Mouse (Mus musculus) liver, embryonic 11.5 days (tissue): ENCODE results near the gene Map7d1. TPM values are rescaled to one million over a fixed set of nuclear protein-coding genes. Genes with fewer than 3 reads are reported as not detected.

ENCODE experiments used
- ATAC-seq: fragments of 200-750 bp; cut with Nextera tagmentation; replicated peaks from 2 replicates; pipeline ENCODE4 v1.8.0; 2017; ENCODE audit warnings: moderate number of reproducible peaks, mild to moderate bottlenecking, moderate TSS enrichment, moderate library complexity; ENCODE audit not compliant: low FRiP score
- DNase-seq: peaks from one replicate; pipeline ENCODE4 v3.0.0-alpha.2; 2017; ENCODE audit warnings: low spot score
- H3K27ac ChIP-seq: fragments of 300-500 bp; sonication (generic); 2 replicates; pipeline ENCODE4 v1.5.1; 2014; ENCODE audit warnings: mild to moderate bottlenecking, low read depth, low read length, control low read depth
- H3K27me3 ChIP-seq: fragments of 300-500 bp; sonication (generic); replicated peaks from 2 replicates; pipeline ENCODE4 v1.6.1; 2014; ENCODE audit warnings: low read length, mixed read lengths; ENCODE audit not compliant: control insufficient read depth, insufficient read depth
- H3K36me3 ChIP-seq: fragments of 300-500 bp; sonication (generic); 2 replicates; pipeline ENCODE4 v1.6.1; 2014; ENCODE audit warnings: mild to moderate bottlenecking, low read length, moderate library complexity, mixed read lengths; ENCODE audit not compliant: control insufficient read depth, insufficient read depth
- H3K4me1 ChIP-seq: fragments of 300-500 bp; sonication (generic); replicated peaks from 2 replicates; pipeline ENCODE4 v1.6.1; 2014; ENCODE audit warnings: low read length, mixed read lengths; ENCODE audit not compliant: control insufficient read depth, insufficient read depth
- H3K4me2 ChIP-seq: fragments of 300-500 bp; sonication (generic); 2 replicates; pipeline ENCODE4 v1.6.1; 2014; ENCODE audit warnings: mild to moderate bottlenecking, control low read depth, moderate library complexity
- H3K4me3 ChIP-seq: fragments of 300-500 bp; sonication (generic); 2 replicates; pipeline ENCODE4 v1.5.1; 2014; ENCODE audit warnings: low read depth, low read length, control low read depth
- H3K9ac ChIP-seq: fragments of 300-500 bp; sonication (generic); 2 replicates; pipeline ENCODE4 v1.6.1; 2014; ENCODE audit warnings: low read depth, low read length, control low read depth
- H3K9me3 ChIP-seq: fragments of 300-500 bp; sonication (generic); 2 replicates; pipeline ENCODE4 v1.6.1; 2016; ENCODE audit warnings: low read length, inconsistent platforms, mixed read lengths; ENCODE audit not compliant: control insufficient read depth
- WGBS: fragments of 180-500 bp; shearing (Covaris S2); extraction: QIAGEN DNeasy Blood & Tissue Kit; methylation state at CpG from one replicate; pipeline ENCODE4 v1.1.7; 2014; 5-methylcytosine and 5-hydroxymethylcytosine counted together
- polyA plus RNA-seq: library from polyadenylated mRNA; unstranded; fragments of >200 nt; fragmentation: Nextera tagmentation; extraction: Ambion mirVana; gene quantifications from 2 replicates; pipeline ENCODE4 v1.2.1, GENCODE M21; 2014

Gene Map7d1
- polyA plus RNA-seq, 1 experiment from 2014 or later = 28.9 TPM

DNA sequence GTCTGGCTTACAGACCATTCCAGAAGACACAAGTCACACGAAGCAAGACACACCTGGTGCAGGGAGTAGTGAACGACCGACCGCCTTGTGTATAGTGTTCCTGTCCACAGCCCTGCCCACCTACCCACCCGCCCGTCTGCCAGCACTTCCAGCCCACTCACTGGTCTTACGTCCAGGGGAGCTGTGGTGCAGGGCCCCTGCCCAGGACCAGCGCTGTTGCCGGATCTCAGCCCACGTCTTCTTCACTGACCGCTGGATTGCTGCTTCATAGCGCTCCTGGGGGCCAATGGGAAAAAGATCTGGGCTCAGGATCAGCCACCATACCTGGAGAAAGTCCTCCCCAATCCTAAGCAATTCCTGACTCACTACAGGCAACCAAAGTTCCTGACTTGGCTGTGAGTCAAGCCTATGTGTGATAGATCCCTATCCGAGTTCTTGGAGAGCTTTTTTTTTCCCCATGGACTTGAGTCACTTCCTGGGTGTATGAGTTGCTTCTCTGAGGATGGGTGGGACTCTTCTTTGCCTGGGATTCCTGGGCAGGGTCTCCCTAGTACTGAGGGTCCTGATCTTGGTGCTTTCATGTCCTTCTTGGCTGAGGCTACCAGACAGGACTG, 16.2 kb downstream of the Map7d1 start:
- no peak overlapping the region for H3K27ac ChIP-seq
- H3K36me3 ChIP-seq = peaks cover 19% of the 10 kb centered on the region
- H3K27me3 ChIP-seq = no peaks in the 10 kb centered on the region
- H3K9me3 ChIP-seq = no peaks in the 10 kb centered on the region
- H3K4me2 ChIP-seq = no peak overlapping the region
- WGBS = 91% methylated on average over 13 of the region's 13 CpGs
- H3K4me3 ChIP-seq = no peak overlapping the region
- H3K9ac ChIP-seq = no peak overlapping the region
- ATAC-seq (no peak), DNase-seq (no peak)
- H3K4me1 ChIP-seq = no peaks in the 10 kb centered on the region

DNA sequence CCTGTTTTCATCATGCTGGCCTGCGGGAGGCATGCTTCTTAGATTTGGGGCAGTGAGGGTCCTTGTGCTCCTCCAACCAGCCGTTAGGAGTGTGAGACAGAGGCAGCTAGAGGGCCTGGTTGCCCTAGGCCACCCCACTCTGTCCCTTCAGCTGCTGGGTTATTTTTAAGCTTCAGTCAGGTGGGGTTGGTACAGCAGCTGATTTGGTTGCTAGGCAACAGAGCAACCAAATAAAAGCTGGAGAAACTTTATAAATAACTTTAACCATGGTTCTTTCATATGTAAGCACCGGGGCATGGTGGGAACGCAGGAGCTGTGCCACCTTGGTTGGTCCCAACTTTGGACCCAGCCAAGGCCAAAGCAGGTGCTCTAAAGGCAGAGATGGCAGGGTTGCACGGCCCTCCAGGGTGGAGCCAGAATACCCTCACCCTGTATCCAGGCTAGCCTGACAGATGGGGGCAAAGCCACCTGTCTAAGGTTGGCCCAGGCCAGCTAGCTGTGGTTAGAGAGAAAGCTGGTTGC, 18.4 kb downstream of the Map7d1 start:
- Histone ChIP-seq H3K27ac (no peak overlapping the region), H3K27me3 (no peaks in the 10 kb centered on the region), H3K9me3 (no peaks in the 10 kb centered on the region), H3K9ac (no peak overlapping the region), H3K4me2 (no peak overlapping the region), H3K4me3 (no peak overlapping the region), H3K36me3 (peaks cover 36% of the 10 kb centered on the region), H3K4me1 (no peaks in the 10 kb centered on the region)
- DNase-seq (no peak), ATAC-seq (no peak)
- 74% methylated on average over 5 of the region's 5 CpGs for WGBS

DNA sequence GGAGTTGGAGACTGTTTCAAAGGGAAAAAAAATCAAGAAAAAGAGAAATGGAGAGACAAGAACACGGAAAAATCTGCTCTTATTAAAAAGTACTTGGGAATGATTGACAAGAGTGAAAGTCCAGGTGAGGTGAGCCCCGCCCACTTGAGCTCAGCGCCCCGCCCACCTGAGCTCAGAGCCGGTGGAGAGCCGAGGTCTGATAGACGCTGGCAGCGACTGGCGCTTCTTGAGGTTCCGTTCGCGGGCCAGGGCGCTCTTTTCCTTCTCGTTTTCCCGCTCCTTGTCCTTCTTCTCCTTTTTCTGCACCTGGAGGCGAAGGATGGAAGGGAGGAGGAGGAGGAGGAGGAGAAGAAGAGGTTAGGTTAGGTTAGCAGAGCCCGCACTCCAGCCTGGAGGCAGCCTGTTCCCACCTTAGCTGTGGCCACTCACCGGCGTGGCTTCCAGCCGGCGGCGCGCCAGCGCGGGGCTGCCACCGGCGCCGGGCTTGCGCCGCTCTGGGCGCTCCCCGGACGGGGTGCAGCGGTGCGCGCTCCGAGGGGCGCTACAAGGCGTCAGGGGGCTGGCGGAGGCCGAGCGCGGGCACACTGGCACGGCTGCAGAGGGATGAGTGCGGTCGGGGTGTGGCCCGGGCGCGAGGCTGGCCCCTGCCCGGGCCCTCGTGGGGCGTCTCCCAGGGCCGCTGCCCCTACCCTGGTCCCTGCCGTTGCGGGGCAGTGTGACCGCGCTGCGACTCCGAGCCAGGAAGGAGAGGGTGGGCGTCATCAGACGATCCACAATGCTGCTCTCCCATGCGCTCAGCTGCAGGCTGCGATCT, 19.5 kb downstream of the Map7d1 start:
- no peak overlapping the region for H3K4me2 ChIP-seq

GRCm38 (mm10) chr4:126235191-126235590, 21.0 kb downstream of the Map7d1 start:
- Histone ChIP-seq H3K27ac (no peak overlapping the region), H3K4me2 (no peak overlapping the region), H3K4me3 (no peak overlapping the region), H3K4me1 (no peaks in the 10 kb centered on the region), H3K36me3 (peaks cover 46% of the 10 kb centered on the region), H3K9me3 (no peaks in the 10 kb centered on the region), H3K27me3 (no peaks in the 10 kb centered on the region), H3K9ac (no peak overlapping the region)
- no peak for DNase-seq
- ATAC-seq = no peak
- 77% methylated on average over 10 of the region's 10 CpGs for WGBS

More for the DNA sequence above, 19.5 kb downstream of the Map7d1 start:
- Histone ChIP-seq H3K4me1 (no peaks in the 10 kb centered on the region), H3K36me3 (peaks cover 44% of the 10 kb centered on the region), H3K27ac (no peak overlapping the region), H3K27me3 (no peaks in the 10 kb centered on the region), H3K9ac (no peak overlapping the region), H3K4me3 (no peak overlapping the region), H3K9me3 (no peaks in the 10 kb centered on the region)
- WGBS = 72% methylated on average over 63 of the region's 63 CpGs
- no peak for DNase-seq
- ATAC-seq = no peak

GRCm38 (mm10) chr4:126234496-126235175, 21.5 kb downstream of the Map7d1 start:
- peaks cover 41% of the 10 kb centered on the region for H3K36me3 ChIP-seq
- H3K9me3 ChIP-seq = no peaks in the 10 kb centered on the region
- H3K4me2 ChIP-seq = no peak overlapping the region
- no peak overlapping the region for H3K4me3 ChIP-seq
- DNase-seq (no peak), ATAC-seq (no peak)
- H3K9ac ChIP-seq = no peak overlapping the region
- H3K4me1 ChIP-seq = no peaks in the 10 kb centered on the region
- H3K27me3 ChIP-seq = no peaks in the 10 kb centered on the region
- WGBS = 85% methylated on average over 18 of the region's 18 CpGs
- H3K27ac ChIP-seq = no peak overlapping the region

DNA sequence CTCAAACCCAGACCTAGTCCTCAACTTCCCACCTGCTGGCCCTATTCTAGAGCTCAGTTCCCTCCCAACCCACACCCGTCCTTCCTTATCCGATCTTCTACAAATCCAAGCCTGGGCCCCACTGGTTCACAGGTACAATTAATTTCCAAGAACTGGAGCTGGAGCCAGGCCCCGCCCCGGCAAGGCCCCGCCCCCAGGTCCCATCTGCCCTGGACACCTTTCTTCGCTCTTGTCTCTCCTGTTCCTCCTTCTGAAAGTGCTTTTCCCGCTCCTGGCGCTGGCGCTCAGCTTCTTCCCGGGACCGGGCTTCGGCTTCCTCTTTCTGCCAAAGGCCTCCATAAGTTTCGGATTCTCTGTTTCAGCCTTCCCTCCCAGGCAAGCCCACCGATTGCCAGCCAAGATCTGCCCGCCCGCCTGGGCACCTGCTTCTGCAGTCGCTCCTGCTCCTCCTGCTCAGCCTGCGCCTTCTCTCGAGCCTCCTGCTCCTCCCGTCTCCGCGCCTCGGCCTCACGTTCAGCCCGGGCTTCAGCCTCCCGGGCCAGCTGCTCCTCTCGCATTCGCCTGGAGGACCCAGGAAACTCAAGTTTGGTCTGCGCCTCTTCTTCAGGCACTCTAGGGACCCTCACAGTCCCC, 22.4 kb downstream of the Map7d1 start:
- Histone ChIP-seq H3K27ac (no peak overlapping the region), H3K4me2 (no peak overlapping the region), H3K4me1 (no peaks in the 10 kb centered on the region), H3K9me3 (no peaks in the 10 kb centered on the region), H3K9ac (no peak overlapping the region), H3K27me3 (no peaks in the 10 kb centered on the region), H3K4me3 (no peak overlapping the region), H3K36me3 (peaks cover 38% of the 10 kb centered on the region)
- WGBS = 91% methylated on average over 29 of the region's 29 CpGs
- no peak for ATAC-seq
- DNase-seq = no peak

DNA sequence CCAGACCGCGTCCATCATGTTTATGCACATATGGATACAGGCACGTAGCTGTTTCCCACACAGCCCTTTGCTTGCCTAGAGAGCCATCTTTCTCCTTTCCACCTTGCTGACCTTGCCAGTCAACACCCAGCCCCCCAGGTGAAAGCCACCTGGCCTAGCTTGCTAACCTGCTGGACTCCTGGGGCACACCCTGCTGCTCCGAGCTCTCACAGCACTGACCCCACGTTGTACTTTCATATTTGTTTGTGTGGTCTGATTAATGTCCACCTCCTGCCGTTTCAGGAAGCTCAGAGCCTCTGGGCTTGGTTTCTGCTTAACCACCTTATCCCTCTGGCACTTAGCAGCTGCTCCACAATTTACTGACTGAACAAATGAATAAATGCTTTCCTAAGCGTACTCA, 26.2 kb downstream of the Map7d1 start:
- DNase-seq (no peak), ATAC-seq (no peak)
- Histone ChIP-seq H3K27ac (no peak overlapping the region), H3K9ac (no peak overlapping the region), H3K4me1 (no peaks in the 10 kb centered on the region), H3K4me2 (no peak overlapping the region), H3K27me3 (no peaks in the 10 kb centered on the region), H3K9me3 (no peaks in the 10 kb centered on the region), H3K4me3 (no peak overlapping the region), H3K36me3 (peaks cover 27% of the 10 kb centered on the region)
- whole genome bisulfite sequencing = 71% methylated on average over 7 of the region's 7 CpGs

DNA sequence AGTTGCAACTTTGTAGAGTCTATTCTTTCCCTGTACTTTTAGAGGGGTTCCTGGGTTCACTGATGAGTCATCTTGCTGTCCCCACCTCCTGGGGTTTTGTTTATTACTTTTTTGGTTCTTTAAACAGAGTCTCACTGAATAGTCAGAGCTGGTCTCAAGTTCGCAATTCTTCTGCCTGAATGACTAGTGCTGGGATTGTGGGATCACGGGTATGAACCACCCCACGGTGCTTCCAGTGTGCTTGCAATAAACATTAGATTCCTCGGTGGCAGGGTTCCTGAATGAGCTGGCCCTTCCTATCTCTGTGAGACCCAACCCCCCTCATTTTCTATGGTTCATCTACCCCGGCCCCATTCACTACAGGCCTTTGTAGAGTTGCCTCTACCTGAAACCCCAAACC, 28.0 kb downstream of the Map7d1 start:
- Histone ChIP-seq H3K36me3 (peaks cover 15% of the 10 kb centered on the region), H3K9ac (no peak overlapping the region), H3K4me1 (no peaks in the 10 kb centered on the region), H3K27me3 (no peaks in the 10 kb centered on the region), H3K4me3 (no peak overlapping the region), H3K9me3 (no peaks in the 10 kb centered on the region), H3K27ac (no peak overlapping the region), H3K4me2 (no peak overlapping the region)
- no peak for DNase-seq
- no peak for ATAC-seq
- WGBS = 42% methylated on average over 5 of the region's 5 CpGs
